Mouse (Mus musculus) fibroblast of lung, adult 2 months (primary cell): ENCODE data around the gene Gm8082.
"Not testable (repeated sequence)": the region's sequence is repeated elsewhere in the genome, so short reads cannot be mapped to it uniquely, and the experiment has no call there.

ENCODE experiments used
- DNase-seq: peaks from one replicate; pipeline ENCODE4 v3.0.0-alpha.2; 2011; ENCODE audit warnings: low read depth

The Gm8082 gene

DNA sequence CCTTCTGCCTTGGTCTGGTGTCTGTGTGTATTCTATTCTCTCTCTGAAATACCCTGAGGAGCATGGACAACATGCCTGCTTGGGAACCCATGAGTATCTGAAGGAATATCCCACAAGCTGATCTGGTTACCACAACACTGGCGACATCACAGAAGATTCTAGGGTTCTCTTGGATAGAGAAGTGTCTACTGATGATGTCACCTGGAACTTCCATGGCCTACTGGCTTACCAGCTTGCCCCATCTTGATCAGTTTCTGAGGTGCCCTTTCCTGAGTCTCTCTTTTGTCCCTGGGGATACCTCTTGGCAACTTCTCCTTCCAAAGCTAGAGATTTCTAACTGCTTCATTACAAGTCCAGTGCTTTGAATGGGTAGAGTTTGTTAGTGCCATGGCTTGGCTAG lies at the start of gene Gm8082:
TSS of gene Gm8082 (minus strand) at position 101 of the 400 bp plus-strand sequence.
- DNase-seq, result not testable (repeated sequence)

DNA sequence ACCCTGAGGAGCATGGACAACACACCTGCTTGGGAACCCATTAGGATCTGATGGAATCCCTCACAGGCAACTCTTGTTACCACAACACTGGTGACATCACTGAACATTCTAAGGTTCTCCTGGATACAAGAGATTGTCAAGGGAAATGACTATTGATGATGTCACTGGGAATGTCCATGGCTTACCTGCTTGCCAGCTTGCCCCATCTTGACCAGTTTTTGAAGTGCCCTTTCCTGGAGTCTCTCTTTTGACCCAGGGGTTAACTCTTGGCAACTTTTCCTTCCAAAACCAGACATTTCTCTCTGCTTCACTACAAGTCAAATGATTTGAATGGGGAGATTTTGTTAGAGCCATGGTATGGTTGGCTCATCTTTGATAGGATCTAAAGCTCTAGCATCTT lies 22.1 kb upstream of the Gm8082 start, which contains the start of gene Gm10376:
TSS of gene Gm10376 (minus strand) at position 101 of the 400 bp plus-strand sequence.
- DNase-seq, result not testable (repeated sequence)
